Mouse (Mus musculus): Measurements from ENCODE around the gene Mvb12b.

DNA sequence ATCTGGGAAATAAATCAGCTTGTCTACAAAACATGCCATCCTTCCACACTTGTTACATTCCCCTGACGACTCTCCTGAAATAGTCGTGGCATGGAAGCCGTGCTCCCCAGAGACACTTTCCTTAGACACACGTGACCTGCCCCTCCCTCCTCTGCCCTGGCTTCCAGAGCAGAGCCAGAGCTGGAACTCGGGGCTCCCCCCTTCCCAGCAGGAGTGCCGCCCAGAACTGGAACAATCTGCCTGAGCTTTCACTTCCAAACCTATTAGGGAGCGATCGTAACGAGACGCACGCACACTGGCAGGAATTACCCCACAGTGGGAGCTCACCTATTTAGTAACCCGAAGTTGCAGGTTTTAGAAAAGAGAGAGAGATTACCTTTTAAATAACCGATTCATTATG is 86.0 kb downstream of the Mvb12b start:
- TF ChIP-seq CTCF (IDR thresholded peaks at IDR 0.05; ENCODE audit: low read depth) = no peak
- TF ChIP-seq EP300 (IDR thresholded peaks at IDR 0.05; ENCODE audit: low read depth) = no peak
